Mouse (Mus musculus): ENCODE measurements around the gene Stk24.

Stk24 gene

DNA sequence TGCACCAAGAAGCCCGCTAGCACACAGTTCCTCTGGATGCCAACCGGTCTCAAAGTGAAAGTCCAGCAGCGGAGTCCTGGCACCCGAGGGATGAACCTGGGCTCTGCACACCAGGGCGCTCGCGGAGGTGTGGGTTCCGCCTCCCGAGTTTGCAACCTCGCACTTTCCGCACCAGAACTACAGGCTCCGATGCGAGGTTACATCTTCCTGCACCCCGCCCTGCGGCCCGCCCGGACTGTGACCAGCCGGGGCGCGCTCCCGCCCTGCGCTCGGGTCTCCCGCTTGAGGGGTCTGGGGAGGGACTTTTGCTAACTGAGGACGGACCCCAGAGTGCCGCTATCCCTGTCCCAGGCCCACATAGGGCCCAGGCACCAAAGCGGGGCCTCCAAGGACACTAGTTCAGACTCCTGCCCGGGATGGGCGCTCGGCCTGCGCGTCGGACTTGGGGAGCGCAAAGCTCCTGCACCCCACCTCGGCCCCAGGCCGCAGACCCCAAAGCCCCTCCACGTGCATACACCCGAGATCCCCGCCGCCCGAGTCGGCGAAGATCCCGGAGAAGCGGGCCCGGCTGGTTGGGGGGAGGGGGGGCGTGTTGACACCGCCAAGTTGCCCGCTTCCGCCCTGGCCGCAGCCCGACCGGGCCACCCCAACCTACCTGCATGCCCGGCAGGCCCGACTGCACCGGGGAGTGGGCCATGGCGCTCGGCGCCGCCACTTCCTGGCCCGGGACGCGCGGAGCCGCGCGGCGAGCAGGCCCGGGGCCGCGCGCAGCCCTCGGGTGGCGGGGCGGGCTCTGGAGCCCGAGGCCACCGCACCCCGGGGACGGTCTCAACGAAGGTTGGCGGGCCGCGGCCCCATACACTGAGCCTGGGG is 1.3 kb downstream of the Stk24 start:
- DNase-seq: peak in 1 of 2 experiments; percentile 50

DNA sequence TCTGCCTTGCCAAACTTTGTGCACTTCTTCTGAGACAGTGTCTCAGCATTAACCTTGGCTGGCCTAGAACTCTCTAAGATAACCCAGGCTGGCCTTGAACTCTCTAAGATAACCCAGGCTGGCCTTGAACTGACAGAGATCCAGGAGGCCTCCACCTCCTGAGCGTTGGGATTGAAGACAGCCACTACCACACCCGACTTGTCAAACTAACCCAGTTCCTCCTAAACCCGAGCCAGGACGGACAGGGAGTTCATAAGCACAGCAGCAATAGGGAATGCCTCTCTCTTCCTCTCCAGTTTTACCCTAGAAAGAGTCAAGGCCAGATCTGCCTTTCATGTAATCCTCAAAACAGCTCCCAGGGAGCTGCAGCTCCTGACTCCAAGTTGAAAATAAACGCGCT is 3.2 kb downstream of the Stk24 start:
- no peak for DNase-seq

DNA sequence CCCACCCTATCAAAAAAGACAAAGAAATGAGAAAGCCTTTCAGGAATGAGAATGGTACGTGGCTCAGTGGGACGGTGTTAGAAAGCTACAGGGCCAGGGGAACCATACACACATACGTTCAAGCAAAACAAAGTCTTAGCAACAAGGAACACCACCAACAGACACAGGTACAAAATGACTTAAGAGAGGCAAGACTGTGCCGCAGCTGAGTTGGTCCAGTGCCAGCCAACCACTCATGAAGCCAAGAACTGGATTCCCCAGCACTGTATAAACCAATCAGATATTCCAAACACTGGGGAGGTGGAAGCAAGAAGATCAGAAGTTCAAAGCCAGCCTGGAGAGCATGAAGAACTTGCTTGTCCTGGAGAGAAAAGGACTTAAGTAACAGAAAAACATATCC is 5.9 kb downstream of the Stk24 start:
- DNase-seq: peak; percentile 48 to 52

DNA sequence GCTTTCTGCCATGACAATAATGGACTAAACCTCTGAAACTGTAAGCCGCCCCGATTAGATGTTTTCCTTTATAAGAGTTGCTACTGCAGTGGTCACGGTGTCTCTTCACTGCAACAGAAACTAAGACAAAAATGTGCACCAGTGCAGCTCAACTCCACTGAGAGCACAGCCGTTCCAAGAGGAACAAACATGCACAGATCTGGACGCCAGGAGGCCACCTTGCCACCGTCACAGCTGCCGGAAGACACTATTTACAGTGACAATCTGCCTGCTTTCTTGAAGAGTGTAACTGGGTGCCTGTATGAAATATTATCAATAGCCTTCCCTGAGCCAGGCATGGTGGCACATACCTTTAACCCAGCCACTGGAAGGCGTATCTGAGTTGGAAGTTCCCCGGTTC is 6.8 kb downstream of the Stk24 start:
- no peak for DNase-seq

DNA sequence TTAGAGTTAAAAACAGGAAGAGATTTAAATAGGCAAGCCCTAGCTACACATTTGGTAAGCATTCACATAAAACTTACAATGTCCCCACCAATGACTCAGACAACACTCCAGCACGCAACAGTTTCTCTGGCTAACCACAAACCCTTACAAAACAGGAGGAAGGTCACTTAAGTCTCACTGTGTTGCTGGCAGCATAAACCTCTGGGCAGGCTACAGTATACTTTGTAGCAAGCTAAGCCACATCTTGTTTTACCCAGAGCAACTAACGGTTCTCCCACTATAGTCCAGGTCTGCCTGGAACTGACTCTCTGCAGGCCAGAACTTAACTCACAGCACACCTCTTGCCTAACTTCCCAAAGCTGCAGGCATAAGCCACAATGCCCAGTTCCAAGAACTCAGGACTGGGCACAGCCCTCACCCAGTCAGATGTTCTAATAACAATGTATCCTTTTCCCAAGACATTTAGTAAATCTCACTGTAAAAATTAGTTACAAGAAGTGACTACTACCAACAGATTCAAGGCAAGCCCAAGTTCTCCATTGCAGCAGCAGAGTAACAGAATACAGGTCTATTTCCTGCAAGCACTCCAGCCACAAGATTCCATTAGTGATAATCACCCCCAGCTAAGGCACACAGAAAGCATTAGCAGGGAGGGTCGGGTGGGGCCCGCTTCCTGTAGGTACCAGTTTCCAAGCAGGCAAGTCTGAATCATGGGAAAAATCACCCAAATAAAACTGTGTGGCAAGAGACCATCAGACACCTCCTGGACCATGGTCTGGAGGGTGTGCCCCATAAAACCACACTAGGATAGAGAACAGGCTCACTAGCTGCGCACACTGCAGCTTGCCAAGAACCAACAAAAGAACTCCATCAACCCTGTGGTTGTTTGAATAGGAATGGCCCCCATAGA is 7.6 kb downstream of the Stk24 start:
- no peak for DNase-seq

DNA sequence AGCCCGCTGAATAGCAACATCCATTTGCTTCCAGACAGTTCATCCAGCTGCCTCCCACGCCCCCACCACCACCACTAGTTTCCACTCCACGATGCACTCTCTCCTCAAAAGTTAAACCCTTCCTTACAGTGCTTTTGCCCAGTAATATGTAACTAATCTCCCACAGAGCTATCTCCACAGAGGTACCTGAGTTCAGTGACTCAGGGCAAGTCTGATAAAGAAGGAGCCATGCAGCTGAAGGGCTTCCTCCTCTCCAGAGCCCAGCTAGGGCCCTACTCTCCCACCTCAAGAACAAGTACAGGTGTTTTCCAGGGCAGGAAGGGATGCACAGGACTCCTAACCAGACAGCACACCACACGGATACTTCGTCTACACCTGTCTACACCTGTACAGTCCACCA is 10.4 kb downstream of the Stk24 start:
- no peak for DNase-seq

DNA sequence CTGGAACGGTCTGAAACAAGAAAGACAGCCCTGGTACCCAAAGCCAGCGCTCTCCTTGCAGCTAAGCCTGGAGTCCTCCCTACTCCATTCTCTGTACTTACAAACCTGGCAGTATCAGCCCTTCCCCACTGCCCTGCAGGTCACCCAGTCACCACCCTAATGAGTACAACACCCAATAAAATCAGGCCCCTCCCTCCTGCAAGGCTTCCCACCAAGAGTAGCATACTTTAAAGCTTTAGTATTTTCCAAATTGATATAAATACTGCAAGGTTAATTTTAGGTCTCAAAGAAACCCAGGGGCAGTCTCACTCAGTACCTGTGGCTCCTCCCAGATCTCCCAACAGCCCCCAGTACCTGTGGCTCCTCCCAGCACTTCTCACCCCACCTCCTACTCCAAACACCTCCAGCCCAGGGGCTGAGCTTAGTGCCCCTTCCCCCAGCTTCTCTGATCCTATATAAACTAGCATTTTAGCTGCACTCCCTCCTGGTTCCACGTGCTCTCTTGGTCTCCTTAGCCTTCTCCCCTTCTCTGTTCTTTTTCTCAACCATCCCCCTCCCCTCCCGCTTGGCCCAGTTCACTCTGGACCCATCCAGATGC is 11.6 kb downstream of the Stk24 start:
- no peak for DNase-seq

DNA sequence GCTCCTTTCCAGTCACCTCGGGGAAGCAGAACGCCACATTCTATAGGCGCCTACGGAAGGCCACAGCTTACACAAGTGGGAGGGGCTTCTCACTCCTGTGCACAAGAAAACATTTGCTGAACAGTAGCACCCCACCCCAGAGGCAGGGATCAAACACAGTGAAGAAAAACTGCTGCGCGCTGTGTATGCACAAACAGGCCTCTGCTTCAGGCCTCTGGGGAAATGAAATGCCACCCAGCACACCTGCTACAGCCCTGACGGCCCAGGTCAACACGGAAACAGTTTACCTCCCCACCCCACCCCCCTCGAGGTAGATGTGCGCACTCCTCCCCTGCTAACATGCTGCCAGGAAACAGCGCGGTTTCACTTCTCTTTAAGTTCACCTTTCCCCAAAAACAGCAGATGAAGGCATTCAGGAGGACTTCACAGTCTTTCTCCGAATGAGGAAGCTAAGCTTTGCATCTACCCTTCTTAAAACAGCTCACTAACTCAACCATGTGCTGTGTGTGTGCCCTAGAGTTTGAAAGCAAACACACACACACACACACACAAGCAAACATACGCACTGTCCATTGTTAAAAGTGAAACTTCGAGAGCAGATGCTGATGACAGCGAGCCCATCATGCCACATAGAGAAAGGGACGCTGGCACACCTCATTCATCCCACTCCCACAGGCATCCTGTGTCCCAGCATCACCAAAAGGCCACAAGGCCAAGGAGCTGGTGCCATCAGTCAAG is 13.7 kb downstream of the Stk24 start:
- DNase-seq: no peak

DNA sequence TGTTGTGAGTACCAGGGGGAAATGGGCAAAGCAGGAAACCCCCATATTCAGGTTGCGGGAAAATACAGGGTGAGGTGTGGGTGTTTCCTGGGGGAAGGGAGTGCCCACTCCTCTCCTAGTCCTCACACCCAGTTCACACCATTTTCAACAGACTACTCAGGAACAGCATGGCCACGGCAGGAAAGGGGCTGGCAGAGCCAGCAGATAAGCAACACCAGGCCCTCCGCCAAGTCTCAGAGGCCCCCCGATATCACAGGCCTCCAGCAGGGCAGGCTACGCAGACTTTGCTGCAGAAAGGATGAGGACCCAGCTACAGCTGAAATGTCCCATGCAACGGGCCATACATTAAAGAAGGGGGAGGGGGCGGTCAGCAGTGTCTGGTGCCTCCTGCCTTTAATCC is 14.4 kb downstream of the Stk24 start:
- peak; percentile 69 to 79 for DNase-seq

DNA sequence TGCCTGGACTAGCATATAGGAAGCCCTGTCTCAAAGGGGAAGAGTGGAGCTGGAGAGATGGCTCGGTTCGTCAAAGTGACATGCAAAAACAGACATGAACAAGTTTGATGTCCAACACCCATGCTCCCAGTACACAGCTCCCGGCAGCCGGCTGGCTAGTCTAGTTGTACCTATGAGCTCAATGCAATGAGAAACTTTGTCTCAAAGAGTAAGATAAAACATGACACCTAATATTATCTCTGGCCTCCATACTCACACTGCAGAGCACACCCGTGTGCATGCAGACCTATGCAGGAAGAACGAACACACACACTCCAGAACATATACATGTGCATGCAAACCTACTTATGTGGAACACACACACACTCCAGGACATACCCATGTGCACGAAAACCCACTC is 15.5 kb downstream of the Stk24 start:
- no peak for DNase-seq

DNA sequence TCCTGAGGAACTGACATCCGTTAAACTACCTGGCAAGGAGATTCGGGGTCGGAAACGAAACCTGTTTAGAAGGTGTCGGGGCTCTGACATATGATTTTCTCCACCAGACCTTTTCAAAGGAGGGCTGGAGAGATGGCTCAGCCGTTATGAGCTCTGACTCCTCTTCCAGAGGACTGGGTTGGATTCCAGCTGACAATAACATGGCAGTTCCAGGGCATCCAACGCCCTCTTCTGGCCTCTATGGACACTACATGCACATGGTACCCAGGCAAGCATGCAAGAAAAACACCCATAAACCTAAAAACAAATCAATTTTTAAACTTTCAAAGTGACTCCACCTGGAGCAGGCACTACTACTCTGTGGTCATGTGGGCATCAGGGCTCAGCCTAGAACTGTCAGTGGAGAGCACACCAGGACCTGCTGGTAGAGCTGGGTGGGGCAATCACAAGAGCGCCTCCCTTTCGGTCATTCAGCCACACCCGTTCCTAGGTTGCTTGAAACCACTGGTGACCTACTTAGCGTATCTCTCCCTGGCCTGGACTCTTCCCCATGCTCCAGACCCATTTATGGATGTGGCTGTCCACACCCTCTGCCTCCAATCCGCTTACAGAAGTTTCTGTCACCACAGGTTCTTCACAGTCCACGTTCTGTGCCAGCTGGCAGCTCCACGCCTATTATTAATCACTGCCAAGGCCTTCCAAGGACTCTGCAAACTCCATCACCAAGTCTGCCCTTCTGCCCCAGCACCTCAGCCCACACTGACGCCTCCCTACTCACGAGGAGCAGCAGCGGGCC is 18.3 kb downstream of the Stk24 start:
- peak; percentile 59 to 68 for DNase-seq

DNA sequence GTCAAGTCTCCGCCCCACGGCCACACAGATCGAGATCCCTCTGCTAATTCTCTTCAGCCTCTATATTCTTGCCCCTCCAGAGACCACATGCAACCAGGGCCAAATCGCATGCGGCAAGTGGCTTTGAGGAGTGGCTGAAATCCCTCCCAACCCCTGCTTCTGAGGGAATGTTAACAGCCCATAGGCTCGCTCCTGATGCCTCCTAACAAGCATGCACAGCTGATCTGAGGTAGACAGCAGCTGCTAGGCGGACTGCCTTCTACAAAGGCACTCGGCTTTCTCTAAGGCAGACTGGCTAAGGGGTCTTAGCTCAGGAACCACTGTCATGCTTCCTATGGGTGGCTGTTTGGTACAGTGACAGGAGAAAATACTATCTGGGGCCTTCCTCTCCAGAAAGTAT is 20.0 kb downstream of the Stk24 start:
- no peak for DNase-seq

DNA sequence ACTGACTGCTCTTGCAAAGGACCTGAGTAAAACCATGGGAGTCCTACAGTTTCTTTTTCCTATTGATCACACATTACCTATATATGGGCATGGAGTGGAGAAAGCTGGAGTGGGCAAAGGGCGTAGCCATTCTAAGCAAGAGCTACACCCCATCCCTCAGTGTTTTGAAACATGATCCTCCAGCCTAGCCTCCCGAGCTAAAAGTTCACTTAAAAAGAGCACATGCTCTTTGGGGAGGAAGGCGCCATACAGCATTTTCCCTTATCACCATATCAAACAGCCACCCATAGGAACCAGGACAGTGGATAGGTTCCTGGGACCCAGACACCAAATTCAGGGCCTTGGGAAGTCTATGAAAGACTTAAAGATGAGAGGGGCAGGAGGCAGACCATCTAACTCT is 20.8 kb downstream of the Stk24 start:
- no peak for DNase-seq

DNA sequence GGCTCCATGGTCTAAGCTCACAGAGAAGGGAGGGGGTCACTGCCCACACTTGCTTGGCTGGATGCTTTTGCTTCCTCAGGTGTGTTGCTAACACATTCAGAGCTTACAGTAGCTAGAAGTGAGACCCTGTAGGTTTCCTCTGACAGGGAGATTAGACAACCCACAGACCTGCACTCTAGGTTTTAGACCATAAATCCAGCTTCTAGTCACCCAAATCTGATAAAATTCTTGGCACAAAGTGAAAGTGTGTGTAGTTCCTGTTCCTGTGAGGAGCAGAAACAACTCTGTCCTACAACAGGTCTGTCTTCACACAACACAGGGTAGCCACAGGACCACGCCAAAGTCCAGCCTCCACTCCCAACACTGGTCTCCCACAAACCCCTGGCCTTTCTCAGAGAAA is 21.5 kb downstream of the Stk24 start:
- DNase-seq: no peak

DNA sequence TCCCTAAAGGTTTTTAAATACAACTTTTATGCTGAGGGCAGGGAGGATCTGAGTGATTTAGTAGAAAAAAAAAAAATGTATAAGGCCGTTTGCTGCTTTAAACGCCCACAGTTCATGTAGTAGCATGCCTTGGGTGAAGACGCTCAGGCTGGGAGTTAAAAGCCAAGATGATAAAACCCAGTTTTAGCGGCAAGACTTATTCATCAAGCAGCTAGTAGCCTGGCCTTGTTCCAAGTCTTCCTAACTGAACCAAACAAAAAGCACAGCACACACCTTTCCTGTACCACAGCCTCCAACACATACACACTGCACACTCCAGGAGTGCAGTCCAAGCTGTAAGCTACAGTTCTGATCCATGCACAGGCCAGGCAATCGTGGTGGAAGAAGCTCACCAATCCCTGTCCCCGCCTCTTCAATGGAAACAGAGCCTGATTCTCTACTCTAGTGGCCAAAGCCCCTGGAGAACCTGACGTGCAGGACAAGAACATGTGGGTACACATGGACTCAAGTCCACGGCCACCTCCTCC is 23.4 kb downstream of the Stk24 start:
- no peak for DNase-seq

DNA sequence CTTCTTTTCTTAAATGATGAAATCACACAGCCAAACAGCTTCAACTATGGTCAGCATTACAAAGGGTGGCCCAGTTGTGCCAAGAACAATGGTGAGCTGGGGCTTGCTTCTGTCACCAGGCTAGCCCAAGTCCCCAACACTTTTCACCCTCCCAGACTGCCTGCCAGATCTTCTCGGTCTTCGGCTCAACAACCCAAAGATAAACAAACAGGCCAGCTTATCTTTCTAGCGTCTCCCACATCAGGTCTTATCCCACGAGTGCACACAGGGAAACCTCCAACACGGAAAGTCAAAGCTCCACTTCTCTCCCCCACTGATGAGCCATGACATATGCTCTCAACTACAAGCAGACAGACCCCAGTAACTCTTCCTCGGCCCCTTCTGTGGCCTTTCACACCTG is 24.1 kb downstream of the Stk24 start:
- DNase-seq: no peak

DNA sequence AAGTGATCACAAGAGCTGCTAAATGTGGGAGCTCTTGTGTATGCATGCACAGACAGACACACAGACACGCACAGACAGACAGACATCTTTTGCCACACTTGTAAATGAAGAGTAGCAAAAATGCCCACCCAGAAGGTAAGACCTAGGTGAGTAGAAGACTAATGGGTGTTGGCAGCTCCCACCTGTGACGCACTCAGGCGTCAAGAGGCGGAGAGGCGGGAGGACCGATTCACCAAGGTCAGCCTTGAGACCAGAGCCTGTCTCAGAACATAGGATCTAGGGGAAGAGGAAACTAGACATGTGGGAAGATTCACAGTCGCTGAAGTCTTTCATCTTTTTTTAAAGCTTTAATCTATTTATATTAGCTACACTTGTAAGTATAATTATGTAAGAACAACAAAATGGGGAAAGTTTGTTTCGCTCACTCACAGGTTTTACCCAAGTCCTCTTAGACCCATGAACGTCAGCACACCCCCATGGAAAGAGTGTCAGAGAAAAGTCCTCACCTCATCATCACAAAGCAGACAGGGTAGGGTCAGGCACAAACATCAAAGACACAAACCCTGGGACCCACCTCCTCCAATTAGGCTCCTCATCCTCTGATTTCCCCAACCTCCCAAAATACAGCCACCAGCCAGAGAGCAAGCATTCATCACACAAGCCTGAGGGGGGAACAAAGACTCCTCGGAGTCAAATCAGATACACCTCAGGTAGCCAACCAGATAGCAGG is 26.0 kb downstream of the Stk24 start:
- DNase-seq: no peak

DNA sequence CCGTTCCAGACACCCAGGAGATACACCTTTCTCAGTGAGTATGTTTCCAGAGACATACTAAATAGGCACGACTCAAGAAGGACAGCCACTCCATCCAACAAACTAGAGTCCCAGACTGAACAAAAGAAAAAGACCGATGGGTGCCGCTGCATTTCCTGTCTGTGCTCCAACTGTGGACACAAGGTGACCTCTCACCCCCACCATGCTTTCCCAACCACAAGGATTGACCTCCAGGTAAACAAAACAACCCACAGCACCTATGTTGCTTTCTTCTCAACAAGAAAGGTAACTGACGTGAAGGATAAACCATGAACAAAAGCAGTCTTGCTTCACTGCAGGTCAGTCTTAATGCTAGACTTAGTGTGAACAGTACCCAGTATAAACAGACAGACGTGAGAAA is 27.1 kb downstream of the Stk24 start:
- DNase-seq: no peak

DNA sequence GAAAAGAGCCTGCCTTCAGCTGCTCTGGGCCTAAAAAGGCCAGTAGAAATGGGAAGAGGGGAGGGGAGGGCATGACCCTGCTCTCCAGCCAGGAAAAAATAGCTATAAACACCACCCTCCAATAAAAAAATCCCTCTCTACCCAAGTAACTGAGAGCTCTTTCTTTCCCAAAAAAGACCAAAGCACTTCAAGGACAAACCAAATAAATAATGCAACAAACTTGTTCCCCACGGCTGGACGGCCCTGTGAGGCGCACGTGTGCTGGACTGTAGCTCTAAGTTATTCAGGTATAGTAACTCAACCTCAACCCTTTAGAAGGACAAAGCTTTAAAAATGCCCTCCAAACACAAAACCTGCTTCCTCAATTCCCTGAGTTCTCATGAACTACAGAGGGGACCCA is 28.1 kb downstream of the Stk24 start:
- DNase-seq: no peak

DNA sequence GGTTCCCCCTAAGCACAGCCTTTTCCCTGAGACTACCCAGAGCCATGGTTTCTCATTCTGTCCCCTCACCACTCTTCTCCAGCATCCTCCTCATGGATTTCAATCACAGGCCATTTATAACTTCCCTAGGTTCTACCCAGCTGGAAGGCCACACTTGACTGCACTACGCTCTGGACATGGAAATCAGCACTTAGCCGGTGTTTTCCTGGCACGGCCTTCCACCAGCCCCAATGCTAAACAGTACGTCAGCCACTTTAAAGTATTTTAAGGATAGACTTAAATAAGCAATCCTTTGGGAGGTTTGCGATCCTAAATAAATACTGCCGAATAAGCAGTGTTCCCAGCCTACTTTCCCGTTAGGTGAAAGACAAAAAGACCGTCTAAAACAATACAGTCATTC is 29.8 kb downstream of the Stk24 start:
- no peak for DNase-seq

DNA sequence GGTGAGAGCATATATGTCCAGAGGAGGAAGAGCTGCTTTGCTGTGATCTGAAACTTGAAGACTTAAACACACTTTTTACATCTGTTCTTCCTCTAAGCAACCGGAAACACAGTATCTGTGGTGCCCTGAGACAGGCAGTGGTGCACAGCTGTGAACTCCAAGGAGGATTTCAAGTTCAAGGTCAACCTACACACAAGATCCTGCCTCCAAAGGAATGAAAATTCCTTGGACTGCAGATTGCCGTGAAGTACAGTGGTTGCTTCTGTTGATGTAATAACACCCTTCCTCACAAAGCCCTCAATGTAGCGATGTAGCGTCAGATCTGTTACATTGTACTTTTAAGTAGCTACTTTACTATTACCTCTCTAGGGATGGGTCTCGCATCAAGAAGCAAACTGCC is 30.5 kb downstream of the Stk24 start:
- no peak for DNase-seq
